Mouse (Mus musculus) CH12.LX (cell line): ENCODE results near the gene Cdh13. TPM values are rescaled to one million over a fixed set of nuclear protein-coding genes. Genes with fewer than 3 reads are reported as not detected.

Experiments used
- DNase-seq: peaks from one replicate; pipeline ENCODE4 v3.0.0-alpha.2; 2013; ENCODE audit errors: extremely low read depth
- H3K27ac ChIP-seq: 2 replicates; pipeline ENCODE4 v1.5.1; 2012; ENCODE audit warnings: low read depth, mild to moderate bottlenecking, control low read depth, moderate library complexity; ENCODE audit not compliant: insufficient read depth
- H3K27me3 ChIP-seq: replicated peaks from 2 replicates; pipeline ENCODE3; 2012; ENCODE audit warnings: inconsistent platforms
- H3K36me3 ChIP-seq, 2 experiments: replicated peaks in 1 of 2; 2 replicates each; pipeline versions ENCODE3 to v1.6.1; 2012; ENCODE audit warnings: inconsistent platforms in 1 of 2, low read length in 1 of 2, mild to moderate bottlenecking in 1 of 2, mixed read lengths in 1 of 2, moderate library complexity in 1 of 2; ENCODE audit not compliant: control insufficient read depth in 1 of 2, insufficient read depth in 1 of 2
- H3K4me1 ChIP-seq, 2 experiments: 2 replicates each; pipeline ENCODE4 v1.6.1; 2012; ENCODE audit warnings: inconsistent platforms in 1 of 2, moderate library complexity in 1 of 2; ENCODE audit not compliant: insufficient read depth in 2 of 2, control insufficient read depth in 1 of 2
- H3K4me2 ChIP-seq: 2 replicates; pipeline ENCODE4 v1.6.1; 2012; ENCODE audit warnings: low read depth, mild to moderate bottlenecking, control low read depth; ENCODE audit not compliant: poor library complexity, insufficient read depth, severe bottlenecking
- H3K4me3 ChIP-seq, 3 experiments: fragments of 150-350 bp in 1 of 3; sonication (generic) in 1 of 3; replicated peaks in 1 of 3; 2 replicates each; pipeline versions ENCODE3 to v1.5.1; 2011 to 2012; ENCODE audit warnings: low read depth in 2 of 3, low read length in 2 of 3, mild to moderate bottlenecking in 2 of 3, moderate library complexity in 2 of 3, control low read depth in 1 of 3, improper control_type of control experiment in 1 of 3, inconsistent platforms in 1 of 3, mixed read lengths in 1 of 3; ENCODE audit not compliant: poor library complexity in 1 of 3
- H3K79me2 ChIP-seq: replicated peaks from 2 replicates; pipeline ENCODE4 v1.6.1; 2012; ENCODE audit warnings: mild to moderate bottlenecking, moderate library complexity; ENCODE audit not compliant: control insufficient read depth, poor library complexity, insufficient read depth, severe bottlenecking; ENCODE audit errors: extremely low read depth
- H3K9ac ChIP-seq: 2 replicates; pipeline ENCODE4 v1.6.1; 2012; ENCODE audit warnings: low read depth, mild to moderate bottlenecking, control low read depth, moderate library complexity; ENCODE audit not compliant: insufficient read depth
- H3K9me3 ChIP-seq: replicated peaks from 2 replicates; pipeline ENCODE3; 2012; ENCODE audit warnings: low read length, inconsistent platforms, mixed read lengths
- BHLHE40 ChIP-seq: IDR thresholded peaks from 2 replicates; pipeline ENCODE4 v1.6.1; 2011; ENCODE audit warnings: mild to moderate bottlenecking, low read depth, low read length, improper control_type of control experiment
- CHD1 ChIP-seq: IDR thresholded peaks from 2 replicates; pipeline ENCODE4 v1.6.1; 2012; ENCODE audit warnings: low read depth, low read length, improper control_type of control experiment, inconsistent platforms
- CTCF ChIP-seq, 2 experiments: IDR thresholded peaks in 1 of 2; conservative IDR thresholded peaks in 1 of 2; 2 replicates each; pipeline ENCODE4 v1.5.1; 2011 to 2012; ENCODE audit warnings: low read depth in 2 of 2, low read length in 2 of 2, improper control_type of control experiment in 1 of 2, inconsistent platforms in 1 of 2, mild to moderate bottlenecking in 1 of 2, moderate library complexity in 1 of 2
- ELF1 ChIP-seq: IDR thresholded peaks from 2 replicates; pipeline ENCODE4 v1.6.1; 2014; ENCODE audit warnings: low read depth, mild to moderate bottlenecking, inconsistent platforms, low read length, improper control_type of control experiment
- EP300 ChIP-seq: IDR thresholded peaks from 2 replicates; pipeline ENCODE4 v1.6.1; 2011; ENCODE audit warnings: low read length, improper control_type of control experiment
- ETS1 ChIP-seq: conservative IDR thresholded peaks from 2 replicates; pipeline ENCODE4 v1.6.1; 2012; ENCODE audit warnings: low read depth, mild to moderate bottlenecking, inconsistent platforms, low read length, improper control_type of control experiment, moderate library complexity
- HCFC1 ChIP-seq: IDR thresholded peaks from 2 replicates; pipeline ENCODE4 v1.6.1; 2012; ENCODE audit warnings: low read depth, mild to moderate bottlenecking, inconsistent platforms, low read length, improper control_type of control experiment
- IRF4 ChIP-seq: IDR thresholded peaks from 2 replicates; pipeline ENCODE4 v1.6.1; 2014; ENCODE audit warnings: low read depth, mild to moderate bottlenecking, inconsistent platforms, low read length, improper control_type of control experiment
- JUN ChIP-seq: IDR thresholded peaks from 2 replicates; pipeline ENCODE4 v1.6.1; 2011; ENCODE audit warnings: low read depth, mild to moderate bottlenecking, low read length, improper control_type of control experiment, moderate library complexity; ENCODE audit not compliant: insufficient read depth
- MAFK ChIP-seq: IDR thresholded peaks from 2 replicates; pipeline ENCODE4 v1.6.1; 2011; ENCODE audit warnings: low read length, improper control_type of control experiment; ENCODE audit not compliant: insufficient replicate concordance
- MAZ ChIP-seq: IDR thresholded peaks from 2 replicates; pipeline ENCODE4 v1.6.1; 2012; ENCODE audit warnings: low read depth, mild to moderate bottlenecking, inconsistent platforms, low read length, improper control_type of control experiment, moderate library complexity
- MEF2A ChIP-seq: IDR thresholded peaks from 2 replicates; pipeline ENCODE4 v1.6.1; 2014; ENCODE audit warnings: low read depth, mild to moderate bottlenecking, inconsistent platforms, low read length, improper control_type of control experiment, borderline replicate concordance
- MXI1 ChIP-seq: IDR thresholded peaks from 2 replicates; pipeline ENCODE4 v1.6.1; 2011; ENCODE audit warnings: mild to moderate bottlenecking, low read depth, low read length, improper control_type of control experiment
- MYC ChIP-seq: IDR thresholded peaks from 2 replicates; pipeline ENCODE4 v1.6.1; 2011; ENCODE audit warnings: low read depth, mild to moderate bottlenecking, improper control_type of control experiment, low read length
- NELFE ChIP-seq: IDR thresholded peaks from 2 replicates; pipeline ENCODE4 v1.6.1; 2011; ENCODE audit warnings: low read depth, low read length, improper control_type of control experiment
- NRF1 ChIP-seq: IDR thresholded peaks from 2 replicates; pipeline ENCODE4 v1.6.1; 2014; ENCODE audit warnings: low read depth, mild to moderate bottlenecking, inconsistent platforms, low read length, improper control_type of control experiment, moderate library complexity
- POLR2A ChIP-seq: IDR thresholded peaks from 2 replicates; pipeline ENCODE4 v1.6.1; 2011; ENCODE audit warnings: low read depth, mild to moderate bottlenecking, improper control_type of control experiment, low read length
- POLR2AphosphoS2 ChIP-seq: IDR thresholded peaks from 2 replicates; pipeline ENCODE4 v1.6.1; 2011; ENCODE audit warnings: low read depth, low read length, improper control_type of control experiment
- RAD21 ChIP-seq: IDR thresholded peaks from 2 replicates; pipeline ENCODE4 v1.6.1; 2011; ENCODE audit warnings: low read depth, mild to moderate bottlenecking, low read length, improper control_type of control experiment, moderate library complexity
- RCOR1 ChIP-seq: conservative IDR thresholded peaks from 2 replicates; pipeline ENCODE4 v1.6.1; 2012; ENCODE audit warnings: low read depth, mild to moderate bottlenecking, inconsistent platforms, low read length, improper control_type of control experiment
- TBP ChIP-seq: conservative IDR thresholded peaks from 2 replicates; pipeline ENCODE4 v1.6.1; 2011; ENCODE audit warnings: low read depth, low read length, improper control_type of control experiment
- UBTF ChIP-seq: IDR thresholded peaks from 2 replicates; pipeline ENCODE4 v1.6.1; 2012; ENCODE audit warnings: low read depth, mild to moderate bottlenecking, inconsistent platforms, low read length, improper control_type of control experiment, moderate library complexity
- ZKSCAN1 ChIP-seq: IDR thresholded peaks from 2 replicates; pipeline ENCODE4 v1.6.1; 2012; ENCODE audit warnings: low read depth, inconsistent platforms, low read length, improper control_type of control experiment, borderline replicate concordance
- ZNF384 ChIP-seq: IDR thresholded peaks from 2 replicates; pipeline ENCODE4 v1.6.1; 2012; ENCODE audit warnings: low read depth, low read length, improper control_type of control experiment, inconsistent platforms
- dilution Hi-C: fragments of 300-500 bp; cut with MboI; formaldehyde crosslinking; loops from 2 replicates; pipeline ENCODE4 v1.14.3; 2020; ENCODE audit warnings: low sequenced_read_pairs; ENCODE audit not compliant: extremely low pct_unique_long_range_greater_than_20kb, extremely low pct_ligation_motif_present
- in situ Hi-C: fragments of 300-500 bp; cut with MboI; formaldehyde crosslinking; loops from 3 replicates; pipeline ENCODE4 v1.14.3; 2019; ENCODE audit warnings: low sequenced_read_pairs, low pct_ligation_motif_present, low pct_unique_long_range_greater_than_20kb, mixed read lengths
- polyA plus RNA-seq: library from polyadenylated mRNA; unstranded; fragments of >175 nt; gene quantifications from 2 replicates; pipeline ENCODE4 v1.2.1, GENCODE M21; 2012; ENCODE audit warnings: low read depth; ENCODE audit not compliant: insufficient read length
- total RNA-seq, 2 experiments: library from RNA; depleted of rRNA; stranded (reverse); fragments of 300-350 nt in 1 of 2; fragments of >200 nt in 1 of 2; gene quantifications; 2 replicates each; pipeline ENCODE4 v1.2.3; 2012 to 2014

Gene Cdh13
- total and polyA plus RNA-seq, 3 experiments, result not detected

GRCm38 (mm10) chr8:118749191-118749590 is 465.7 kb downstream of the Cdh13 start:
- TF ChIP-seq EP300, result no peak
- no peak for TF ChIP-seq RAD21
- TF ChIP-seq UBTF, result no peak
- no peak for TF ChIP-seq CTCF (conservative IDR thresholded peaks at IDR 0.05 in 1 of 2, IDR thresholded peaks at IDR 0.05 in 1 of 2; ENCODE audit: low read depth in 2 of 2, low read length in 2 of 2)
- TF ChIP-seq ELF1, result no peak
- TF ChIP-seq MAZ, result no peak
- TF ChIP-seq IRF4, result no peak
- no peak overlapping the region for H3K9ac ChIP-seq
- H3K27me3 ChIP-seq, result no peaks in the 10 kb centered on the region
- H3K4me3 ChIP-seq, result no peak overlapping the region
- no peak overlapping the region for H3K4me2 ChIP-seq
- H3K27ac ChIP-seq, result no peak overlapping the region
- in situ Hi-C loops, result no loop called here
- peaks cover 83% of the 10 kb centered on the region for H3K9me3 ChIP-seq
- H3K79me2 ChIP-seq, result no peaks in the 10 kb centered on the region
- DNase-seq, result no peak
- H3K4me1 ChIP-seq, result no peaks in the 10 kb centered on the region
- H3K36me3 ChIP-seq, result no peaks in the 10 kb centered on the region
- dilution Hi-C loops, result no loop called here

- dilution Hi-C loops (no loop called here), in situ Hi-C loops (no loop called here)
- DNase-seq, result no peak
- H3K9me3 ChIP-seq, result peaks cover 83% of the 10 kb centered on the region
- H3K4me2 ChIP-seq, result no peak overlapping the region
- TF ChIP-seq CHD1 (no peak), NRF1 (no peak)
- TF ChIP-seq, all 38 proteins: peak for 0
- Histone ChIP-seq H3K4me3 (no peak overlapping the region), H3K4me1 (no peaks in the 10 kb centered on the region), H3K79me2 (no peaks in the 10 kb centered on the region), H3K27ac (no peak overlapping the region), H3K27me3 (no peaks in the 10 kb centered on the region), H3K9ac (no peak overlapping the region), H3K36me3 (no peaks in the 10 kb centered on the region)
These were observed 466.3 kb downstream of the Cdh13 start for GRCm38 (mm10) chr8:118749786-118750185.

GRCm38 (mm10) chr8:118753710-118754109 is 470.2 kb downstream of the Cdh13 start:
- TF ChIP-seq MAFK (no peak), HCFC1 (no peak), JUN (no peak), MEF2A (no peak), CHD1 (no peak), NRF1 (no peak), NELFE (no peak), RCOR1 (no peak), POLR2A (no peak), ZNF384 (no peak), MXI1 (no peak), TBP (no peak), ZKSCAN1 (no peak), POLR2AphosphoS2 (no peak), BHLHE40 (no peak), MAZ (no peak), MYC (no peak), IRF4 (no peak), CTCF (conservative IDR thresholded peaks at IDR 0.05 in 1 of 2, IDR thresholded peaks at IDR 0.05 in 1 of 2; ENCODE audit: low read depth in 2 of 2, low read length in 2 of 2) (no peak), ETS1 (no peak)
- Histone ChIP-seq H3K79me2 (no peaks in the 10 kb centered on the region), H3K4me1 (no peaks in the 10 kb centered on the region), H3K36me3 (no peaks in the 10 kb centered on the region), H3K4me2 (no peak overlapping the region), H3K9me3 (peaks cover 67% of the 10 kb centered on the region), H3K4me3 (no peak overlapping the region), H3K9ac (no peak overlapping the region), H3K27me3 (no peaks in the 10 kb centered on the region), H3K27ac (no peak overlapping the region)
- in situ Hi-C loops, result no loop called here
- no peak for DNase-seq
- dilution Hi-C loops, result no loop called here
